Mouse (Mus musculus) liver, embryonic 14.5 days (tissue): Measurements from ENCODE around the gene Cyth1. TPM values are rescaled to one million over a fixed set of nuclear protein-coding genes. Genes with fewer than 3 reads are reported as not detected.

Source experiments
- ATAC-seq: fragments of 200-750 bp; cut with Nextera tagmentation; 2 replicates; pipeline ENCODE4 v1.8.0; 2017; ENCODE audit warnings: moderate number of reproducible peaks, mild to moderate bottlenecking, moderate library complexity; ENCODE audit not compliant: insufficient read depth
- DNase-seq, 3 experiments: peaks; one replicate each; pipeline ENCODE4 v3.0.0-alpha.2; 2012 to 2013; ENCODE audit warnings: low read depth in 3 of 3, low spot score in 3 of 3
- H3K27ac ChIP-seq: fragments of 300-500 bp; sonication (generic); 2 replicates; pipeline ENCODE4 v1.5.1; 2014; ENCODE audit warnings: moderate library complexity, mild to moderate bottlenecking, control low read depth, inconsistent platforms
- H3K27me3 ChIP-seq: fragments of 300-500 bp; sonication (generic); 2 replicates; pipeline ENCODE4 v1.6.1; 2014; ENCODE audit warnings: mild to moderate bottlenecking, low read length, moderate library complexity; ENCODE audit not compliant: control insufficient read depth, insufficient read depth
- H3K36me3 ChIP-seq: fragments of 300-500 bp; sonication (generic); replicated peaks from 2 replicates; pipeline ENCODE4 v1.6.1; 2014; ENCODE audit warnings: low read depth; ENCODE audit not compliant: control insufficient read depth, insufficient read depth
- H3K4me1 ChIP-seq, 2 experiments: fragments of 200-500 bp in 1 of 2; fragments of 300-500 bp in 1 of 2; sonication (generic) in 1 of 2; replicated peaks; 2 replicates each; pipeline ENCODE4 v1.6.1; 2012 to 2014; ENCODE audit warnings: antibody characterized with exemption in 1 of 2, inconsistent platforms in 1 of 2, low read length in 1 of 2; ENCODE audit not compliant: control insufficient read depth in 2 of 2, insufficient read depth in 2 of 2
- H3K4me2 ChIP-seq: fragments of 300-500 bp; sonication (generic); 2 replicates; pipeline ENCODE4 v1.6.1; 2014; ENCODE audit warnings: low read depth, mild to moderate bottlenecking, control low read depth, moderate library complexity
- H3K4me3 ChIP-seq, 2 experiments: fragments of 200-500 bp in 1 of 2; fragments of 300-500 bp in 1 of 2; sonication (generic) in 1 of 2; 2 replicates each; pipeline ENCODE4 v1.5.1; 2012 to 2014; ENCODE audit warnings: low read depth in 2 of 2, low read length in 2 of 2, mild to moderate bottlenecking in 2 of 2, control low read depth in 1 of 2, inconsistent platforms in 1 of 2, moderate library complexity in 1 of 2; ENCODE audit not compliant: insufficient read depth in 1 of 2
- H3K9ac ChIP-seq: fragments of 300-500 bp; sonication (generic); replicated peaks from 2 replicates; pipeline ENCODE4 v1.6.1; 2014; ENCODE audit warnings: mild to moderate bottlenecking, control low read depth, moderate library complexity
- H3K9me3 ChIP-seq: fragments of 300-500 bp; sonication (generic); 2 replicates; pipeline ENCODE4 v1.6.1; 2016; ENCODE audit warnings: low read length, mixed read lengths; ENCODE audit not compliant: control insufficient read depth
- CTCF ChIP-seq: IDR thresholded peaks from 2 replicates; pipeline ENCODE4 v1.5.1; 2016; ENCODE audit warnings: antibody characterized with exemption, low read depth, control low read depth
- EP300 ChIP-seq: IDR thresholded peaks from 2 replicates; pipeline ENCODE4 v1.6.1; 2016; ENCODE audit warnings: antibody characterized with exemption, low read depth
- WGBS: fragments of 180-500 bp; shearing (Covaris S2); extraction: QIAGEN DNeasy Blood & Tissue Kit; methylation state at CpG from one replicate; pipeline ENCODE4 v1.1.7; 2014; ENCODE audit not compliant: insufficient replicate concordance; 5-methylcytosine and 5-hydroxymethylcytosine counted together
- polyA plus RNA-seq, 2 experiments: library from polyadenylated mRNA; depleted of rRNA in 1 of 2; stranded (reverse) in 1 of 2; unstranded in 1 of 2; fragments of >200 nt; fragmentation: Nextera tagmentation in 1 of 2; extraction: Ambion mirVana in 1 of 2; gene quantifications; 2 replicates each; pipeline versions ENCODE4 v1.2.1 to v1.2.3; 2012 to 2014

Gene Cyth1
- polyA plus RNA-seq, 2 experiments = 1.9 to 2.7 TPM

DNA sequence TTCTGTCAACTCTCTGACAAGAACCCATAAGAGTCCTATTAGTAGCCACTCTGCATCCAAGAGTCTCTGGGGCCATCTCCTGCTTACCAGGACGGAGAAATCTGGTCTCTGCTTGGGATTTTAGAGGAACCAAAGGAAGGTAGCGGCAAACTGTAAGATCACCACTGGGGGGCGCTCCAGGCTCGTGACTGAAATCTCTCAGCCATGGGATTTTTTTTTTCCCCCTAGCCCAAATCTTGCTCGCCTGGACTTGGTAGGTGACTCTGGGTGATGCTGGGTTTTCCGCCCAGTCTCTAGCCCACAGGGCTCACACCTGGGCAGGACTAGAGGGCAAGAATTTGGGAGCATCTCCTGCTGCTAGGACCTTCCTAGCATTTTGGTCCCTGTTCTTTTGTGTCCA, 164.6 kb downstream of the Cyth1 start:
- no peak overlapping the region for H3K9ac ChIP-seq
- no peak overlapping the region for H3K4me3 ChIP-seq
- H3K36me3 ChIP-seq = no peaks in the 10 kb centered on the region
- WGBS = 12% methylated on average over 6 of the region's 6 CpGs
- TF ChIP-seq EP300 (no peak), CTCF (peak; percentile 78)
- H3K27ac ChIP-seq = no peak overlapping the region
- H3K4me1 ChIP-seq = no peaks in the 10 kb centered on the region
- no peak overlapping the region for H3K4me2 ChIP-seq
- no peaks in the 10 kb centered on the region for H3K9me3 ChIP-seq
- ATAC-seq (no peak), DNase-seq (peak in 2 of 3 experiments; percentile 7 to 13)
- H3K27me3 ChIP-seq = no peaks in the 10 kb centered on the region

DNA sequence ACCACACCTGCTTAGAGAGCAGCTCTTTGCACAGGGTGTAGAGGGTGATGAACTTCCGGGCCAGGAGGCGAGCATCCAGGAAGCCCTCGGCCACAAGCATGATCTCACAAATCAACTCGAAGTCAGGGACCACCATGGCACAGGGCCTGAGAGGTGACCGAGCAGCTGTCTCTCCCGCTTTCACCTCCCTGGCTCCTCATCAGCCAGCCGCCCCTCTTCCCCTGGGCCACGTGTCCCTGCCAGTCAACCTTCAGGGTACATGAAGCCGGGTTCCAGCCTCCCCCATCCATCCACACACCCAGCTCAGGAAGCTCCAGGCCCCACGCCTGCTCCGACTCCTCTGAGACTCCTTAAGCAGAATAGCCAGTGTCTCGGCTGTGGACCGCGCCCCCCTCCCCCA, 166.1 kb downstream of the Cyth1 start:
- H3K27ac ChIP-seq = no peak overlapping the region
- no peak overlapping the region for H3K4me2 ChIP-seq
- no peaks in the 10 kb centered on the region for H3K9me3 ChIP-seq
- no peak for ATAC-seq
- no peaks in the 10 kb centered on the region for H3K4me1 ChIP-seq
- no peak for DNase-seq
- H3K4me3 ChIP-seq = no peak overlapping the region
- H3K36me3 ChIP-seq = no peaks in the 10 kb centered on the region
- no peak overlapping the region for H3K9ac ChIP-seq
- TF ChIP-seq EP300 = no peak
- H3K27me3 ChIP-seq = no peaks in the 10 kb centered on the region
- 63% methylated on average over 14 of the region's 14 CpGs for WGBS

Other genes starting within 250 kb of the Cyth1 start
- 0.10 and 0.18 TPM in 2 replicates for gene Dnah17, start 118.0 kb downstream of the Cyth1 start, polyA plus RNA-seq (2012; rRNA removed)
- gene Dnah17, start 118.0 kb downstream of the Cyth1 start, polyA plus RNA-seq (2014; fragmentation: Nextera tagmentation; extraction: Ambion mirVana) = 0.04 and 0.23 TPM in 2 replicates
- gene Usp36, start 41.7 kb upstream of the Cyth1 start, polyA plus RNA-seq (2012; rRNA removed) = 5.1 and 5.3 TPM in 2 replicates
- 4.1 and 4.6 TPM in 2 replicates for gene Usp36, start 41.7 kb upstream of the Cyth1 start, polyA plus RNA-seq (2014; fragmentation: Nextera tagmentation; extraction: Ambion mirVana)
- 0.04 TPM in 2 replicates for gene Cep295nl, start 93.9 kb upstream of the Cyth1 start, polyA plus RNA-seq (2012; rRNA removed)
- gene Cep295nl, start 93.9 kb upstream of the Cyth1 start, polyA plus RNA-seq (2014; fragmentation: Nextera tagmentation; extraction: Ambion mirVana) = not detected in 2 replicates
- 1.9 and 3.2 TPM in 2 replicates for gene Timp2, start 107.1 kb upstream of the Cyth1 start, polyA plus RNA-seq (2012; rRNA removed)
- 4.6 and 5.7 TPM in 2 replicates for gene Timp2, start 107.1 kb upstream of the Cyth1 start, polyA plus RNA-seq (2014; fragmentation: Nextera tagmentation; extraction: Ambion mirVana)
- gene Lgals3bp, start 153.5 kb upstream of the Cyth1 start, polyA plus RNA-seq (2012; rRNA removed) = 36.6 and 43.8 TPM in 2 replicates
- 30.1 and 32.6 TPM in 2 replicates for gene Lgals3bp, start 153.5 kb upstream of the Cyth1 start, polyA plus RNA-seq (2014; fragmentation: Nextera tagmentation; extraction: Ambion mirVana)
- gene Cant1, start 170.5 kb upstream of the Cyth1 start, polyA plus RNA-seq (2012; rRNA removed) = 7.8 and 8.3 TPM in 2 replicates
- gene Cant1, start 170.5 kb upstream of the Cyth1 start, polyA plus RNA-seq (2014; fragmentation: Nextera tagmentation; extraction: Ambion mirVana) = 6.0 and 7.4 TPM in 2 replicates
- gene C1qtnf1, start 179.6 kb upstream of the Cyth1 start, polyA plus RNA-seq (2012; rRNA removed) = 0.93 and 1.1 TPM in 2 replicates
- gene C1qtnf1, start 179.6 kb upstream of the Cyth1 start, polyA plus RNA-seq (2014; fragmentation: Nextera tagmentation; extraction: Ambion mirVana) = 0.90 and 1.4 TPM in 2 replicates
- gene Engase, start 228.2 kb upstream of the Cyth1 start, polyA plus RNA-seq (2012; rRNA removed) = 4.1 and 4.7 TPM in 2 replicates
- gene Engase, start 228.2 kb upstream of the Cyth1 start, polyA plus RNA-seq (2014; fragmentation: Nextera tagmentation; extraction: Ambion mirVana) = 6.5 and 6.6 TPM in 2 replicates